Mouse (Mus musculus) cerebellum, postnatal 36 days (tissue): ENCODE measurements around the gene Map6d1.

Experiments
- DNase-seq, 2 experiments: peaks; one replicate each; pipeline ENCODE4 v3.0.0; 2021 to 2022; ENCODE audit warnings: mixed read lengths in 2 of 2

Map6d1 gene

DNA sequence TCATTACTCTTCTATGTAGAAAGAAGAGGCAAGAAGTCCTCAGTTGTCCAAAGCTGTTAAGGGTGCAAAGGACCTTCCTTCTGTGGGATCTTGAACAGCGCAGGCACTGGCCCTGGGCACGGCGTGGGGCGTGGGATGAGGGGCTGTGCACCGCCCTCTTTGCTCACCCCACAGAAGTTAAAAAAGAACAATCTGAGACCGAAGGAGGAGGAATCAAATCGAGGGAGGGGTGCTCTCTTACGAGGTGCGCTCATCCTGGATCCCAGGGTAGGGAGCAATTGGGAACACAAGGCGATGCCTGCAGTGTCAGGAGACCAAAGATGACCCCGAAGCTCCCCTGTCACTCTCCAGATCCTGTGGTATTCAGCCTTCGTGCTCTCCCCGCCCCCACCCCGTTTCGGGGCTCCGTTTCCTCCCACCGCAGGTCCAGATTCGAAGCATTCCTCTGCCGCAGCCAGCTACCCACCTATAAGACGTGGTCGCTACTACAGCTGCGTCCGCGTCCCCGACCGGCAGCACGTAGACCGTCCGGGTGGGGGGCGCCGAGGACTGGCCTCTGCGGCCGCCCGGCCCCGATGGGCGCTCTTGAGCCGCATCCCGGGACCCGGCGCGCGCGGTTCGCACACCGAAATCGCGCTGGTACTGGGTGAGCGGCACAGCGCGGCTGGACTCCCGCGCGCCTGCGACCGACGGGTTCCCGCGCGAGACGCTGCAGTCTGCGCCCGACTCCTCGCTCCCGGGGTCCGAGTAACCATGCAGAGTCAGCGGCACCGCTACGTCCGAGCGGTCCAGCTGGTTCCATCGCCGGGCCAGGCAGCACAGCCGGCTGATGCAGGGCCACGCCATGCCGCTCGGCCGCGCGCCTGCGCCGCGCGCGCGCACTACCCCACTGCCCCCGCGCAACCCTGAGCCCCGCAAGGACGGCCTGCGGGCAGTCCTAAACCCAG lies at the start of gene Map6d1:
Gene Map6d1, minus strand, starts transcription at position 891 of the 947 bp plus-strand sequence.
- peak; percentile 75 to 79 for DNase-seq

DNA sequence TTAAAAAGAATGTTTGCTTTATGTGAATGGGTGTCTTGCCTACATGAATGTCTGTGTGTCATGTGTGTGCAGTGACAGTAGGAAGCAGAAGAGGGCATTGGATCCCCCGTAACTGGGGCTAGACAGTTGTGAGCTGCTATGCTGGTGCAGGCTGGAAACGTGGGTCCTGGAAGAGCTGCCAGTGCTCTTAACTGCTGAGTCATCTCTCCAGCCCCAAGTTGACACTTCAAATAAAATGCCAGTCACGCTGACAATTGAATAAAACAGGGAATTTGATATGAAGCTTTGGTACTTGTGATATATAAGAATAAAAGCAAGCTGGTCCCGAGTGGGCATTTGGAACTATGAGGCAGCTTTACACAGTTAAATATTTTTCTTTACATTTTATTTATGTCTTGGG lies 39.1 kb upstream of the Map6d1 start:
- no peak for DNase-seq

DNA sequence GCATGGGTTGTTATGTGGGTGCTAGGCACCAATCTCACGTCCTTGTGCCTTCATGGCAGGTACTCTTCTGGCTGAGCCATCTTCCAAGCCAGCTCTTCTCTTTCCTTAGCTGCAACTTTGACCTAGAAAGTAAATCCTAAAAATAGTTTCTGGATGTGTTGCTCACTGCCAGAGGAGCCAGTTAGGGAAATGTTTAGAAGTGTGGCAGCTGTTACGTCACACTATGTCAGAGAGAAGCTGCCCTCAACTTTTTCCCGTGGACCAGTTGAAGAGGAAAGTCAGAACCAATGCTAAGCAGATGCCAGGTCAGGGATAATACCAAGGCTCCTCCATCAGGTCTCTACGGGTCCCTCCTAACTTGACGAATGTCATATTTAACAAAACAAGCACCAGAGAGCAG lies 38.2 kb upstream of the Map6d1 start:
- no peak for DNase-seq

DNA sequence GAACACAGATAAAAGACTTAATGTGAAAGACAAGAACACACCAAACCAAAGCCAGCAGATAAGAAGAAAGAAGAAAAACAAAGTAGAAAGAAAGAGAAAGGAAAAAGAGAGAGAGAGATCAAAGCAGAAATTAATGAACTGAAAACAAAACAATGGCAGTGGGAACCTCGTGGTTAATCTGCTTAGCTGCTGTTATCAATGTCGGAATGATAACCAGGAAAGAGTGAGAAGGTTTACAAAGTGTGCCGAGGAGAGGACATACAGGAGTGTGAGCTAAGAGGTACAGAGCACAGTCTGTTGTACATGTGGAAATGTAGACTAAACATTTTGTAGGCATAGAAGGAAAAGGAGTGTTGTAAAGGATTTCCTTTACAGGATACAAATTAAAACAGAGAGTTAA lies 31.8 kb upstream of the Map6d1 start:
- no peak for DNase-seq

DNA sequence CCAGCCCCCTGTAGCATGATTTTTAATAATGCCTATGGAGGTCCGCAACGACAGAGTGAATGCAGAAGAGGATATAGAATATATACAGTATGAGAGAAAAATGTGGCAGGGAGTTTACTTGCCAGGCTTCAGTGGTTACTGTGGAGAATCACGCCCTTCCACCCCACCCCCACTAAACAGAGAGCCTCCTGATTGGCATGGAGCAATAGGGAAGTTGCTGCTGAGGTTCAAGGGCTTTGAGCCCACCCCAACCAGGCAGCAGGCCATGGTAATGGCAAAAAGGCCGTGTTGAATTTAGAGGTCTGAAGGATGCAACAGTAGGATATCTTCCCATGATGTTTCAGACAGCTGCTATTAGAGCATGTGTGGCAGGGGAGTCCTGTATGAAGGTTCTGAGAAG lies 30.2 kb upstream of the Map6d1 start:
- no peak for DNase-seq

DNA sequence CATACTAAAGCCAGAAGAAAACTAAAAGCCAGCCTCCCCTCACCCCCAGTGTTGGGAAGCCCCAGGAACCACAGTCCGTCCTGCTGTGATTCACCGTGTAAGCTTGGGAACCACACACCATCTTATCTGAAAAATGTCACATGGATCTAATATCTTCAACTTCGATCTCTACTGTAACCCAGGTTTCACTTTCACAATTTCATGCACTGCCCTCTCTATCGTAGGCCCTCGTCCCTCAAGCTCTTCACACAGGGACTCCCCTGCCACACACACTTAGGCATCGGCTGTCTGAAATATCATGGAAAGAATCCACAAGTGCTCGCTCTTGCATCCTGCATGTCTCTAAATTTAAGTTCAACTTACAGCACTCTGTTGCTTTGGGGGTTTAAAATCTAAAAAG lies 23.9 kb upstream of the Map6d1 start:
- DNase-seq, result no peak

DNA sequence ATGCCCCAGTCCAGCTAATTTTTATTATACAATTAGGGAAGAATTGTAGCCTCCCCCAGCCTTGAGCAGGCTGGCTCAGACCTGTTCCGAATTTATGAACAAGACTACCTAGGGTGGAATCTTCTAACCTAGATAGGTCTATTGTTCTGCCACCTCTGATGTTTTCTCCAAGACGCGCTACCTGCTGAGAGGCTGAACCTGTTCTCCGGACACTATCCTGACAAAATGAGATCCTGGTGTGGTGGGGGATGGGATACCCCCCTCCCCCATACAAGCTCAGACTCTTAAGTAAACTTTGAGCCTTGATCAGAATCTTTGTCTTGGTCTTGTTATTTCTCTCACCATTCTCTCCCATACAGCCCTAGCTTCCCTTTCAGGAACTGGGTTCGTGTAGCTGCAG lies 16.8 kb upstream of the Map6d1 start:
- DNase-seq, result no peak

DNA sequence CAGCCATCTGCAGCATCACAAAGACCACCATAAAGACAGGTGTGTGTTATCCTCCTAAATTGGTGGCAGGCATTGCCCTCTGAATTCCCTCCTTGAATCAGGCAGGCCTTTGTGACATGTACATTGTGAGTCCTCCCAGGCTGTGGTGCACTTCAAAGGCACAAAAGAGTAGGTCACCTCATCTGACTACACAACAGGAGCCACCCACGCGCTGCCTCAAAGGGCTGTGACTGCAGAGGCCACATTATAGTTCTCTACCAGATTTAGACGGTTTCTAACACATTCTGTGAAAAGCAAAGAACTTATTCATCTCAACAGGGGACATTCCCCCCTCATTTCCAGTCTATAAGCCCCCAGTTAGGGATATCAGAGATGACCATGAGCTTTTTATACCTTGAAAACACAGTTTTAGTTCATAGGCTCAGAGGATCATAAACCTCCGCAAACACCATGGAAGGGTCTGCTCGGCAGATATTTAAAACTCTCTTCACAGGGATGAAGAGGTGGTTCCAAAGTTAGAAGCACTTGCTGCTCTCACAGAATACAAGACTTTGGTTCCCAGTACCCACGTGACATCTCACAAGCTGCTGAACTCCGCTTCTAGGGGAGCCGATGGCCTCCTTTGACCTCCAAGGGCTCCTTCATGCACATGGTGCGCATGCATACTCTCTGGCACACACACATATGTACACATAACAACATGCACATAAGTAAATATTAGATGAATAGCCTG lies 7.5 kb upstream of the Map6d1 start:
- DNase-seq, result no peak

DNA sequence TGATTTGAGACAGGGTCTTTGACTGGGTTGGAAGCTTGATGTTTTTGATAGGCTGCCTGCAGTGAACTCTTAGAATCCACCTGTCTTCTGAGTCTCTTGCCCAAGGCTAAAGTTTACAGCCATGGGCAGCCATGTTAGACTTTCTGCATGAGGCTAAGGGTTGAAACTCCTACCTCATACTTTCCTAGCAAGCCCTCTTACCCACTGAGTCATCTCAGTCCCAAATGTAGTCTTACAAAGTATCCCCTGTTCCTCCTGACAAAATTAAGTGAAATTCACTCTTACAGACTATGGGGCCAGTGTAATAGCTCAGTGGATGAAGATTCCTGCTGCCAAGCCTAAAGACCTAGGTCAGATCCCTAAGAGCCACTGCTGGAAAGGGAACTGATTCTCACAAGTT lies 5.9 kb upstream of the Map6d1 start:
- no peak for DNase-seq

DNA sequence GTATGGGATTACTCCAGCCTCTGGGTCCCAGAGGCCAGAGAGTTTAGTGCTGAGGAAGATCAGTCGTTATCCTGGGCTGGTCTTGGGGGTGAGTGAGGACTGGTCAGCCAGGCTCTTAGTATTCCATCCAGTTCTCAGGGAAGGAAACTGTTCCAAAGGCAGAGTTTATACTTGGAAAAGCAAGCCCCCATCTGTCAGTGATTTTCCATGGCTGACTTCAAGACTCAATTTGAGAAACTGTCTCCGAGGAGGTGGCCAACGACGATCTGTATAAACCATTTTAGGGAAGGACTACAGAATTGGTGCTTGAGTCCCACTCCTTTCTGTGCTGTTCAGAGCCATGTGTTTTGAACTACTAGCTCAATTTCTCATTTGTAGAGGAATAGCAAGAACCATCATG lies 2.5 kb downstream of the Map6d1 start:
- DNase-seq, result no peak

DNA sequence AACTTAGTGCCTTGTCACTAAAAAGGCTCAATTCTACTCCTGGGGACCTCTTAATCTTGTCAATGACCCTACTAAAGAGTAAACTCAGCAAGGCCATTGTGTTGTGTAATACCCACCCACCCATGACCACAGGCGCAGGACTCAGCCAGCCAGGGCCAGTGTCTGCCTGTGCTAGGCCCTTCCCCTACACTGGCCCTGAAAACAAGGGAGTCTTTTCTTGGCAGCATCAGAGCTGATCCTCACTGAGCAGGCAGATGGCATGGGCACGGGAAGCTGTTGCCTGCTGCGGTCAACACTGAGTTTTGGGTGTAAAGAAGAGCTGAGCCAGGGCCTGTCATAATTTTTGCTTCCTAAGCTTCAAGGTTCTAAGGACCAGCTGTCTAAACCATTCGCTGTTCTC lies 3.7 kb downstream of the Map6d1 start:
- peak; percentile 39 to 45 for DNase-seq

DNA sequence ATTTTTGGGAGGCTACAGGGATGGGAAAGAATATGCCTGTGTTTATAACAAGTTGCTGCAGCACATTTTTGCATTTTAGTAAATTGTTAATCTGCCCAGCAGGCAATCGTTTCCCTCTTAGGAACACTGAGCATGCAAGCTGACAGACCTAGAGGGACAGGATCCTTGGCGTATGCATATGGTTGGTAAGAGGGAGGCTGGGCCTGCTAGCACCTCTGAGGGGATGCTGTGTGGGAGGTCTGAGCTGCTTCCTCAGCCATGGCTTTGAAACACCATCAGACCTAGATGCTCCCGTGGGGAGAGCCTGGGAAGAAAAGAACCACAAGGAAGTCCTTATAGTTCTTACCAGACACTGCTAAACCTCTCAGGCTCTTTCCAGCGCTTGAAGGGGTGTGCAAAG lies 6.8 kb downstream of the Map6d1 start:
- no peak for DNase-seq

DNA sequence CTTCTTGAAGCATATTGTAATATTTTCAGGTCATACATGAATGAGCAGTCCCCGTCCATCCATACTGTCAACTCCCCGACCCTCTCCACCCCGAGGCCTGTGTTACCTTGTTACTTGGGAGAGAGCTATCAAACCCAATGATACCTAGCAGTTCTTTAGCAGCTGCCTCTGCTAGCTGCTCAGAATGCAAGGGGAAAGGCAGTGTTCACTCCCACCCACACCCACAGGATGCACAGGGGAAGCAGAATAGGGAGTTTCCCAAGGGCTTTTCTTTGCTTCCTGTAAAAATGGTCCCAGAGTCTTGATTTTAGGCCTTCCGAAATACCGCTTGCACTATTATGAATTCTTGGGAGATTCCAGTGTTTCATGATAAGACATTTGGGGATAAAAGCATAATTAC lies 13.0 kb downstream of the Map6d1 start:
- DNase-seq, result no peak

DNA sequence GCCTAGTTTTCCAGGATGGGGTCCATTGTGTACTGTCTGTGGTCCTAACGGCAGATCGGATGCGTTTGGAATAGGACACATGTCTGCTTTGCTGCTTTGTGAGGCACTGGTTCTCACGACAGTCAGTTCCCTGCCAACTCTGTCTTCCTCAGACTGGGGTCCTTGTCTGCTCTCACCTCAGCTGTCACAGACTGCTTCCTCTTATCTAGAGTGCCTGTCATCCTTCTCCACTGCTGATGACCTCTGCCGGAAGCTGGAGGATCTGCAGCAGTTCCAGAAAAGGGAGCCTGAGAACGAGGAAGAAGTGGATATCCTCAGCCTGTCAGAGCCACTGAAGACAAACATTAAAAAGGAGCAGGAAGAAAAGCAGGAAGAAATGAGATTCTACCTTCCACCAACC lies 13.7 kb downstream of the Map6d1 start:
- DNase-seq, result no peak

DNA sequence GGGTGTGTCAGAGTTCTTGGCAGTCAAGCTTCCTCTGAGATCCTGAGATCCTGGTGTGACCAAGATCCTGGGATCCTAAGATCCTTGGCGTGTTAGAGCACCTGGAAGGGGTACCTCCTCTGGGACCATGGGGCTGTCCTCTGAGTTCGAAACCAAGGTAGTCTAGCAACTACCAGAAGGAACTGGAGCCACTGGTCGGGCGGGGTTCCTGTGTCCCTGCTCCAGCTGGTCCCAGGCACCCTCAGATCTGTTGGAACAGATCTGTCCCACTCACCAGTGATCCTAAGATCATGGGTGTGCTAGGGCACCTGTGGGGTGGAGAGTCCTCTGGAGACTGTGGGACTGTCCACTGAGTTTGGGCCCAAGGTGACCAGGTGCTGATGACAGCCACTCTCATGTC lies 14.5 kb downstream of the Map6d1 start:
- DNase-seq, result no peak

DNA sequence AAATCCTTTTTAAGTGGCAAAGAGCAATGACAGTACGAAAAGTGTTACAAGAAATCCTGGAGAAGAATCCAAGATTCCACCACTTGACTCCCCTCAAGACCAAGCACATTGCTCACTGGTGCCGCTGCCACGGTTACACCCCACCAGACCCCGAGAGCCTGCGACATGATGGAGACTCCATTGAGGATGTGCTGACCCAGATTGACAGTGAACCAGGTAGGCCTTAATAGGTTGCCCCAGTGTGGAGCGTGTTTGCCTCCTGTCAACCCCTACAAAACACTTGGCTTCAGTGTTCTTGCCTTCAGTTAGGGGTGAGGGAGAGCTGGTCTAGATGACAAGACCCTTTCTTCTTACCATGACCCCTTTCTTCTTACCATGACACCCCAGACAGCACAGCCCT lies 18.4 kb downstream of the Map6d1 start:
- DNase-seq, result no peak

DNA sequence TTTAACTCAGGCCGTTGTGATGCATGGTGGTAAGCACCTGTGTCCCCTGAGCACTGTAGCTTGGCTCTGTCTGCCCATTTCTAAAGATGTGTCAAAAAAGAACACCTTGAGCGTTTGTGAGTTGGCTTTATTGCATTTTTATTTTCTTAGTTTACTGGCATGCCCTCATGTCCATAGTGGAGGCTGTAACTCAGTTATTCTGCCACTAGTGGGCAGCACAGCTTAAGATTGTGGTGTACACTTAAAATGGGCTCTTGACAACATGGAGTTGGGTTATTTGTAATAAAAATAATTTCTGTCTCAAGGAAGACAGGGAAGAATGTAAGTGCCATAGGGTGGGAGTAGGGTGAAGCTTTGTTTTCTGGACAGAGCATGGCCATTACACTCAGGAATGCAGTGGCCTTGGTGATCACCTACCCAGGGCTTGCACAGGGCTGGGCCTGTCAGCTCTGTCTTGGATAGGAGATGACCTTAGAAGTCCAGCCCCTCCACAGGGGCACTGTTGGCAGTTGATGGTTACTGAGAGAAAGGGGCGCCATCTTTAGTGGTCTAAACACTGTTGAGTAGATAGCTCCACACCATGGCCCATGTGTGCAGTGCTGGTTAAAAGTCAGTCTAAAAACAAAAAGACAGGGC lies 27.4 kb downstream of the Map6d1 start:
- peak; percentile 57 to 66 for DNase-seq

DNA sequence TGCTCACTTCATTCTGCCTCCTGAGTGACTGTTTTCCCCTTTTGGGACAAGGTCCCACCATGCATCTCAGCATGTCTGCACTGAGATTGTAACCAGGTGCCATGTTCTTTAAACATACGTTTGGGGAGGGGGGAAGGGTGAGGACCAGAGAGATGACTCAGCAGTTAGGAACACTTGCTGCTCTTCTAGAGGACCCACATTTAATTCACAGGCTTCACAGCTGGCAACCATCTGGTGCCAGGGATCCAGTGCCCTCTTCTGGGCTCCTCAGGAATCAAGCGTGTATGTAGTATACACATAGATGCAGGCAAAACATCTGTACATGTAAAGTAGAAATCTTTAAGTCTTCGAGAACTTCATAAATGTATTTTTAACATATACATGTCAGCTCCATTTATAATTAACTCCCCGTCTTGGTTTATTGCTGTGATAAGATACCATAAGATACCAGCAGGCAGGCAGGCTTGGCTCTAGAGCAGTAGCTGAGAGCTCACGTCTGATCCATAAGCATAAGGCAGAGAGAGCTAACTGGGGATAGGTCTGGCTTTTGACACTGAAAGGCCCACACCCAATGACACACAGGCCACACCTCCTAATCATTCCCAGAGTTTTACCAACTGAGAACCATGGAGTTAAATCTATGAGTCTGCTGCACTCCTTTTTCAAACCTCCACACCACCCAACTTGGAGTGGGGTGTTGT lies 41.5 kb downstream of the Map6d1 start:
- DNase-seq, result no peak

DNA sequence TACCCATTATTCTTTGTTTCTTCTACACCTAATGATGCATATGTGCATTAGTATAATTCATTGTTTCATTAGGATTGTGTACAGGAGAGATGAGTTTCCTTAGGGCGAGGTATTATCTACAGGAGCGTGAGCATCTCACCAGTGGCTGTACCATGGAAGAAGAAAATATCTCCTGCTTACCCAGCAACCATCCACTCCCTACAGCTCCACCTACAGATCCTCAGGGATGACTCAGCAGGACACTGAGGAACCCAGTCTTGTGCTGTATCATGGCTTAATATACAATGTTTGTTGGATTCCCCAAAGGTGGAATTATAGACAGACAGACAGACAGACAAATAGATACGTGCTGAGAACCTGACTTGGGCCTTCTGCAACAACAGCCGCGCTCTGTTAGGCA lies 44.2 kb downstream of the Map6d1 start:
- DNase-seq, result no peak

DNA sequence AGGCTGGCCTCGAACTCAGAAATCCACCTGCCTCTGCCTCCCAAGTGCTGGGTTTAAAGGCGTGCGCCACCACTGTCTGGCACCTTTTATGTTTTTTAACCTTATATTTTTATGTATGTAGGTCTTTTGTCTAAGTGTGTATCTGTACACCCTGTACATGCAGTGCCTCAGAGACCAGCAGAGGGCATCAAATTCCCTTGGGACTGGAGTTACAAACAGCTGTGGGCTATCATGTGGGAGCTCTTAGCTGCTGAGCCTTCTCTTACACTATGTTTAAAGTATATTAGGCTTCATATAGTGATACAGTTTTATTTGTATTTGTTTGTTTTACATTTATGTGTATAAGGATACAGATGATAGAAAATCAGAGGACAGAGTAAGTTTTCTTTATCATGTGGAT lies 45.6 kb downstream of the Map6d1 start:
- DNase-seq, result peak in 1 of 2 experiments; percentile 7

DNA sequence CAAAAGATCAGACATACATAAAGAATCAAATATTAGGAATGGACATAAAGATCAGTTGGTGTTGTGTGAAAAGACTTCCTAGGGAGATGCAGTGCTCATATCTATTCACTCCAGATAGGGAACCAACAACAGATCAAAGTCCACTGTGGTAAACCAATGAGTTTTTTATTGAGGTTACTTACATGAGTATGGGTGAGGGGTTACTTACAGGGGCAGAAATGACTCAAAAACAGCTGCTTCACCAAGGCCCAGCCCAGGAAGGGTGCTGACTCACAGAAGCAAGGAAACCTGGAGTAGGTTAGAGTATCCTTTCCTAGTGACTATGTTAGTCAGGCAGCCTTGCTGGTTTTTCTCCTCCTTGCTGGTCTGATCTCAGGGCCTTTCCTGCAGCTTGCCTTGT lies 49.1 kb downstream of the Map6d1 start:
- DNase-seq, result no peak

DNA sequence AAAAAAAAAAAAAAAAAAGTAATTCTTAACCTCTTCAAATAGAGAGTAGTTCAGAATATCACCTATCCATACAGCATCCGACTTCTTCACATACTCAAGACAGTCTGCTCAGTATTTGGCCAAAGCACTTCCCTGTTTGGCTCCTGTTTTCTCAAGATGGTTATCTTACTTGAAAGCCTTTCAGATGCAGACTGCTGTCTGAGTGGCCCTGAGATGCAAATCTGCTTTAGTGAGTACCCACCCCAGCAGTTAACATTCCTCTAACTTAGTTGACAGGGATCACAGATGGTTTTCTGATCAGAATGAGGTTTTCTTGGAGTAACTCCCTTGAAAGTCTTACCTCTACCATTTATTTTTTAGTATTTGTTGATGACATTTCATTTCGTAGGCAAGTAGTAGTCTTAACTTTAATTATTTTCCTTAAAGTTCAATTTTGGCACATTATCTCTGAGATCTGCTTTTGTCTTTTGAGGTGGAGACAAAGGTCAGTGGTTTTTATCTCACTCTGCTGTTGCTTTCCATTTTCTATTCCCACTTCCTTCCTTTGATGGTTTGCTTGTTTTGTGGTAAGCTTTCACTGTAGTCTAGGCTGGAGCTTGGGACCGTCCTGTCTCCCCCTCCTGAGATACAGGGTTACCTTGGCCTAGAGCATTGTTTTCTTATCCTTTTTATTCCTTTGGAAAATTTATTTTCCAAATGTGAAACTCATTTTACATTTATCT lies 49.8 kb downstream of the Map6d1 start:
- no peak for DNase-seq
